Mouse (Mus musculus) MEL (cell line): ENCODE measurements around the gene Bora. TPM values are rescaled to one million over a fixed set of nuclear protein-coding genes. Genes with fewer than 3 reads are reported as not detected.

Source experiments
- DNase-seq: peaks from one replicate; pipeline ENCODE4 v3.0.0; 2011; ENCODE audit warnings: low read depth, low spot score
- H3K27ac ChIP-seq: 2 replicates; pipeline ENCODE4 v1.5.1; 2012; ENCODE audit warnings: low read depth, mild to moderate bottlenecking, control low read depth, low read length, moderate library complexity; ENCODE audit not compliant: control insufficient read depth
- H3K27me3 ChIP-seq, 2 experiments: fragments of 150-350 bp in 1 of 2; sonication (generic) in 1 of 2; 2 replicates each; pipeline ENCODE4 v1.6.1; 2012; ENCODE audit warnings: low read length in 2 of 2, mild to moderate bottlenecking in 2 of 2, improper control_type of control experiment in 1 of 2, moderate library complexity in 1 of 2; ENCODE audit not compliant: insufficient read depth in 2 of 2, control insufficient read depth in 1 of 2
- H3K36me3 ChIP-seq, 2 experiments: 2 replicates each; pipeline ENCODE4 v1.6.1; 2012 to 2014; ENCODE audit warnings: low read length in 2 of 2, improper control_type of control experiment in 1 of 2, inconsistent platforms in 1 of 2, mild to moderate bottlenecking in 1 of 2; ENCODE audit not compliant: insufficient read depth in 2 of 2, control insufficient read depth in 1 of 2
- H3K4me1 ChIP-seq, 2 experiments: fragments of 150-350 bp in 1 of 2; sonication (generic) in 1 of 2; 2 replicates each; pipeline ENCODE4 v1.6.1; 2012; ENCODE audit warnings: low read length in 2 of 2, improper control_type of control experiment in 1 of 2, mild to moderate bottlenecking in 1 of 2; ENCODE audit not compliant: insufficient read depth in 2 of 2, control insufficient read depth in 1 of 2
- H3K4me3 ChIP-seq, 2 experiments: fragments of 150-350 bp in 1 of 2; sonication (generic) in 1 of 2; 2 replicates each; pipeline ENCODE4 v1.5.1; 2012; ENCODE audit warnings: low read depth in 2 of 2, low read length in 2 of 2, mild to moderate bottlenecking in 2 of 2, moderate library complexity in 2 of 2, control low read depth in 1 of 2, improper control_type of control experiment in 1 of 2; ENCODE audit not compliant: control insufficient read depth in 1 of 2, insufficient read depth in 1 of 2
- H3K79me2 ChIP-seq: 2 replicates; pipeline ENCODE4 v1.6.1; 2012; ENCODE audit warnings: mild to moderate bottlenecking, low read length, moderate library complexity; ENCODE audit not compliant: control insufficient read depth, poor library complexity, insufficient read depth
- H3K9ac ChIP-seq: 2 replicates; pipeline ENCODE4 v1.6.1; 2012; ENCODE audit warnings: low read depth, mild to moderate bottlenecking, control low read depth, low read length, moderate library complexity; ENCODE audit not compliant: control insufficient read depth, poor library complexity, severe bottlenecking
- H3K9me3 ChIP-seq: fragments of 150-350 bp; sonication (generic); replicated peaks from 2 replicates; pipeline ENCODE4 v1.6.1; 2012; ENCODE audit warnings: mild to moderate bottlenecking, low read length, improper control_type of control experiment, moderate library complexity; ENCODE audit not compliant: insufficient read depth
- BHLHE40 ChIP-seq: IDR thresholded peaks from 2 replicates; pipeline ENCODE4 v1.6.1; 2012; ENCODE audit warnings: low read depth, mild to moderate bottlenecking, inconsistent platforms, low read length, improper control_type of control experiment, borderline replicate concordance
- CTCF ChIP-seq, 3 experiments: IDR thresholded peaks in 2 of 3; conservative IDR thresholded peaks in 1 of 3; 2 replicates each; pipeline ENCODE4 v1.5.1; 2011 to 2012; ENCODE audit warnings: low read length in 3 of 3, low read depth in 2 of 3, mild to moderate bottlenecking in 2 of 3, improper control_type of control experiment in 1 of 3, inconsistent platforms in 1 of 3, mixed read lengths in 1 of 3, moderate library complexity in 1 of 3; ENCODE audit not compliant: control insufficient read depth in 1 of 3, insufficient read depth in 1 of 3, poor library complexity in 1 of 3, severe bottlenecking in 1 of 3
- ELF1 ChIP-seq: IDR thresholded peaks from 2 replicates; pipeline ENCODE4 v1.6.1; 2014; ENCODE audit warnings: low read depth, mild to moderate bottlenecking, inconsistent platforms, low read length, improper control_type of control experiment, moderate library complexity
- EP300 ChIP-seq, 2 experiments: IDR thresholded peaks; 2 replicates each; pipeline ENCODE4 v1.6.1; 2011; ENCODE audit warnings: improper control_type of control experiment in 2 of 2, low read length in 2 of 2, low read depth in 1 of 2, mild to moderate bottlenecking in 1 of 2
- ETS1 ChIP-seq: IDR thresholded peaks from 2 replicates; pipeline ENCODE4 v1.6.1; 2012; ENCODE audit warnings: low read depth, mild to moderate bottlenecking, inconsistent platforms, low read length, improper control_type of control experiment, moderate library complexity
- GATA1 ChIP-seq: IDR thresholded peaks from 2 replicates; pipeline ENCODE4 v1.6.1; 2011; ENCODE audit warnings: low read depth, low read length, improper control_type of control experiment
- KAT2A ChIP-seq: conservative IDR thresholded peaks from 2 replicates; pipeline ENCODE4 v1.6.1; 2012; ENCODE audit warnings: low read depth, low read length, improper control_type of control experiment, inconsistent platforms
- MEF2A ChIP-seq: IDR thresholded peaks from 2 replicates; pipeline ENCODE4 v1.6.1; 2014; ENCODE audit warnings: low read depth, mild to moderate bottlenecking, inconsistent platforms, low read length, improper control_type of control experiment; ENCODE audit not compliant: poor library complexity, insufficient replicate concordance, severe bottlenecking; ENCODE audit errors: extremely low read depth
- MYB ChIP-seq: IDR thresholded peaks from 2 replicates; pipeline ENCODE4 v1.6.1; 2011; ENCODE audit warnings: mild to moderate bottlenecking, low read depth, low read length, improper control_type of control experiment
- MYC ChIP-seq: IDR thresholded peaks from 2 replicates; pipeline ENCODE4 v1.6.1; 2011; ENCODE audit warnings: low read depth, mild to moderate bottlenecking, low read length, improper control_type of control experiment, moderate library complexity
- NRF1 ChIP-seq: IDR thresholded peaks from 2 replicates; pipeline ENCODE4 v1.6.1; 2014; ENCODE audit warnings: low read depth, mild to moderate bottlenecking, inconsistent platforms, low read length, improper control_type of control experiment, moderate library complexity; ENCODE audit not compliant: poor library complexity, insufficient read depth, severe bottlenecking
- SMC3 ChIP-seq: IDR thresholded peaks from 2 replicates; pipeline ENCODE4 v1.6.1; 2011; ENCODE audit warnings: low read depth, low read length, improper control_type of control experiment
- TAL1 ChIP-seq: IDR thresholded peaks from 2 replicates; pipeline ENCODE4 v1.6.1; 2012; ENCODE audit warnings: mild to moderate bottlenecking, inconsistent platforms, low read length, moderate library complexity, mixed read lengths
- TBP ChIP-seq: IDR thresholded peaks from 2 replicates; pipeline ENCODE4 v1.8.0; 2011; ENCODE audit warnings: low read depth, low read length, improper control_type of control experiment
- TCF12 ChIP-seq: IDR thresholded peaks from 2 replicates; pipeline ENCODE4 v1.6.1; 2014; ENCODE audit warnings: low read depth, mild to moderate bottlenecking, inconsistent platforms, low read length, improper control_type of control experiment, moderate library complexity
- USF1 ChIP-seq: IDR thresholded peaks from 2 replicates; pipeline ENCODE4 v1.6.1; 2014; ENCODE audit warnings: low read depth, mild to moderate bottlenecking, inconsistent platforms, low read length, improper control_type of control experiment, moderate library complexity
- ZKSCAN1 ChIP-seq: IDR thresholded peaks from 2 replicates; pipeline ENCODE4 v1.6.1; 2012; ENCODE audit warnings: low read depth, mild to moderate bottlenecking, inconsistent platforms, low read length, improper control_type of control experiment, moderate library complexity
- ZMIZ1 ChIP-seq: IDR thresholded peaks from 2 replicates; pipeline ENCODE4 v1.6.1; 2012; ENCODE audit warnings: low read depth, mild to moderate bottlenecking, inconsistent platforms, low read length, improper control_type of control experiment, moderate library complexity
- polyA plus RNA-seq, 2 experiments: library from polyadenylated mRNA; stranded (reverse) in 1 of 2; unstranded in 1 of 2; fragments of >175 nt in 1 of 2; fragments of >200 nt in 1 of 2; gene quantifications; 2 replicates each; pipeline versions ENCODE4 v1.2.1 to v1.2.4; 2012; ENCODE audit warnings: low replicate concordance in 2 of 2, low read depth in 1 of 2; ENCODE audit not compliant: insufficient read length in 2 of 2, insufficient read depth in 1 of 2, missing spikeins in 1 of 2
- total RNA-seq: library from RNA; depleted of rRNA; stranded (reverse); fragments of 300-350 nt; gene quantifications from 2 replicates; pipeline ENCODE4 v1.2.3, GENCODE M21; 2012

Gene Bora
- total and polyA plus RNA-seq, 3 experiments, result 32.6 to 71.2 (median 44.9) TPM

GRCm38 (mm10) chr14:99107631-99108187, 61.7 kb downstream of the Bora start:
- Histone ChIP-seq H3K27me3 (no peaks in the 10 kb centered on the region), H3K36me3 (peaks cover 7 to 37% of the 10 kb centered on the region in 2 experiments), H3K9me3 (no peaks in the 10 kb centered on the region), H3K4me1 (peaks cover 27 to 30% of the 10 kb centered on the region in 2 experiments), H3K79me2 (peaks cover 2% of the 10 kb centered on the region; the same call in 1 of the 2 replicates), H3K4me3 (no peak overlapping the region), H3K27ac (peak overlapping the region; percentile 41; the same call in 1 of the 2 replicates), H3K9ac (no peak overlapping the region)
- DNase-seq, result no peak
- no peak for TF ChIP-seq TBP

- TF ChIP-seq BHLHE40 (no peak), ZMIZ1 (no peak), MYC (no peak), TBP (no peak), TCF12 (no peak), KAT2A (no peak), MYB (no peak), ELF1 (no peak), TAL1 (no peak), EP300 (IDR thresholded peaks at IDR 0.05; ENCODE audit: low read depth in 1 of 2, low read length in 2 of 2) (no peak)
- no peak overlapping the region for H3K27ac ChIP-seq
- no peak overlapping the region for H3K9ac ChIP-seq
- no peaks in the 10 kb centered on the region for H3K27me3 ChIP-seq
- peaks cover 20 to 22% of the 10 kb centered on the region in 2 experiments for H3K4me1 ChIP-seq
- peaks cover 2% of the 10 kb centered on the region; the same call in 1 of the 2 replicates for H3K79me2 ChIP-seq
- no peaks in the 10 kb centered on the region for H3K9me3 ChIP-seq
- no peak overlapping the region for H3K4me3 ChIP-seq
- H3K36me3 ChIP-seq, result peaks cover 12 to 27% of the 10 kb centered on the region in 2 experiments
- no peak for DNase-seq
Observed at GRCm38 (mm10) chr14:99108762-99109161, 62.7 kb downstream of the Bora start.

GRCm38 (mm10) chr14:99117576-99117975, 71.6 kb downstream of the Bora start:
- Histone ChIP-seq H3K79me2 (no peaks in the 10 kb centered on the region), H3K4me3 (no peak overlapping the region), H3K36me3 (peaks cover 2 to 17% of the 10 kb centered on the region in 2 experiments), H3K4me1 (no peaks in the 10 kb centered on the region; a peak in 1 of 4 replicates), H3K9ac (no peak overlapping the region), H3K27me3 (no peaks in the 10 kb centered on the region), H3K9me3 (no peaks in the 10 kb centered on the region), H3K27ac (no peak overlapping the region)
- TF ChIP-seq USF1 (no peak), SMC3 (no peak), MEF2A (no peak), CTCF (IDR thresholded peaks at IDR 0.05 in 2 of 3, conservative IDR thresholded peaks at IDR 0.05 in 1 of 3; ENCODE audit: control insufficient read depth in 1 of 3, insufficient read depth in 1 of 3, low read depth in 2 of 3, low read length in 3 of 3, poor library complexity in 1 of 3, severe bottlenecking in 1 of 3) (no peak), ZKSCAN1 (no peak), ETS1 (no peak), NRF1 (no peak), GATA1 (no peak), MYB (no peak), TAL1 (no peak), TCF12 (no peak)
- no peak for DNase-seq
